Mouse (Mus musculus): ENCODE measurements around the gene Izumo1. TPM values are rescaled to one million over a fixed set of nuclear protein-coding genes. Genes with fewer than 3 reads are reported as not detected.
A peak's percentile ranks its signal among the peaks of the same experiment; 100 is the strongest.

The Izumo1 gene
- polyA plus RNA-seq, 1 experiment = not detected

DNA sequence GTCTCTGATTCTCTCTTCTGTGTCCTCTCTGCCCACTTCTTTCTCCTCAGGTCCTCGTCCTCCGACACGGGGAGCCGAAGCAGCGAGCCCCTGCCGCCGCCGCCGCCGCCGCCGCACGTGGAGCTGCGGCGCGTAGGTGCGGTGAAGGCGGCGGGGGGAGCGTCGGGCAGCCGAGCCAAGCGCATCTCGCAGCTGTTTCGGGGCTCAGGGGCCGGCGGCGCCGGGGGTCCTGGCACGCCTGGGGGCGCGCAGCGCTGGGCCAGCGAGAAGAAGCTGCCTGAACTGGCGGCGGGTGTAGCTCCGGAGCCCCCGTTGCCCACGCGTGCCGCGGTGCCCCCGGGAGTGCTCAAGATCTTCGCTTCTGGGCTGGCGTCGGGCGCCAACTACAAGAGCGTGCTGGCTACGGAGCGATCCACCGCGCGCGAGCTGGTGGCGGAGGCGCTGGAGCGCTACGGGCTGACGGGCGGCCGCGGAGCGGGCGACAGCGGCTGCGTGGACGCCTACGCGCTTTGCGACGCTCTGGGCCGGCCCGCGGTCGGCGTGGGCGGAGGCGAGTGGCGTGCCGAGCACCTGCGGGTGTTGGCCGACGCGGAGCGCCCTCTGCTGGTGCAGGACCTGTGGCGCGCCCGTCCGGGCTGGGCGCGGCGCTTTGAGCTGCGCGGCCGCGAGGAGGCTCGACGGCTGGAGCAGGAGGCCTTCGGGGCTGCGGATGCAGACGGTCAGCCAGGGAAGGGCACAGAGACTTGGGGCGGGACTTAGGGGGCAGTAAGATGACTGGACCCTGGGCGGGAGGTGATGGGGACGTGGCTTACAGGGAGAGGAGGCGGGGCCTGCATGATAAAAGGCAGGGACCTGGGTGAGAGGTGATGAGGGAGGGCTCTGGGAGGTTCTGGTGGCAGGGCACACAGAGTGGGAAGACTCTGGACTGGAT lies 7.0 kb downstream of the Izumo1 start:
- TF ChIP-seq CTCF (IDR thresholded peaks at IDR 0.05; ENCODE audit: low read depth, low read length) (peak; percentile 26; the same call in 1 of the 2 replicates), POLR2A (IDR thresholded peaks at IDR 0.05; ENCODE audit: borderline replicate concordance, low read depth, low read length) (no peak)
- no peak overlapping the region for H3K27ac ChIP-seq (ENCODE audit: insufficient read depth, low read depth, low read length)
- peak overlapping the region; percentile 77 for H3K4me3 ChIP-seq (ENCODE audit: insufficient read depth, low read length)
- H3K4me1 ChIP-seq (ENCODE audit: control insufficient read depth, insufficient read depth, low read length) = 0 out of 2 replicates have a peak, but pooled peaks cover 2% of the 10 kb centered on the region

- Histone ChIP-seq H3K4me3 (ENCODE audit: insufficient read depth, low read length) (no peak overlapping the region), H3K4me1 (ENCODE audit: control insufficient read depth, insufficient read depth, low read length) (peaks cover 8% of the 10 kb centered on the region), H3K27ac (ENCODE audit: insufficient read depth, low read depth, low read length) (no peak overlapping the region)
- no peak for TF ChIP-seq POLR2A (IDR thresholded peaks at IDR 0.05; ENCODE audit: borderline replicate concordance, low read depth, low read length)
- no peak for TF ChIP-seq CTCF (IDR thresholded peaks at IDR 0.05; ENCODE audit: low read depth, low read length)
Observed at GRCm38 (mm10) chr7:45630064-45630907, 8.7 kb downstream of the Izumo1 start.

GRCm38 (mm10) chr7:45632499-45632898 lies 10.9 kb downstream of the Izumo1 start:
- Histone ChIP-seq H3K27ac (ENCODE audit: insufficient read depth, low read depth, low read length) (no peak overlapping the region), H3K4me1 (ENCODE audit: control insufficient read depth, insufficient read depth, low read length) (peaks cover 15% of the 10 kb centered on the region), H3K4me3 (ENCODE audit: insufficient read depth, low read length) (no peak overlapping the region)
- TF ChIP-seq POLR2A (IDR thresholded peaks at IDR 0.05; ENCODE audit: borderline replicate concordance, low read depth, low read length) (no peak), CTCF (IDR thresholded peaks at IDR 0.05; ENCODE audit: low read depth, low read length) (no peak)

GRCm38 (mm10) chr7:45634946-45635681 lies 13.5 kb downstream of the Izumo1 start:
- Histone ChIP-seq H3K4me3 (ENCODE audit: insufficient read depth, low read length) (no peak overlapping the region), H3K4me1 (ENCODE audit: control insufficient read depth, insufficient read depth, low read length) (peaks cover 12% of the 10 kb centered on the region), H3K27ac (ENCODE audit: insufficient read depth, low read depth, low read length) (peak overlapping the region; percentile 42)
- TF ChIP-seq CTCF (IDR thresholded peaks at IDR 0.05; ENCODE audit: low read depth, low read length) (no peak), POLR2A (IDR thresholded peaks at IDR 0.05; ENCODE audit: borderline replicate concordance, low read depth, low read length) (no peak)

DNA sequence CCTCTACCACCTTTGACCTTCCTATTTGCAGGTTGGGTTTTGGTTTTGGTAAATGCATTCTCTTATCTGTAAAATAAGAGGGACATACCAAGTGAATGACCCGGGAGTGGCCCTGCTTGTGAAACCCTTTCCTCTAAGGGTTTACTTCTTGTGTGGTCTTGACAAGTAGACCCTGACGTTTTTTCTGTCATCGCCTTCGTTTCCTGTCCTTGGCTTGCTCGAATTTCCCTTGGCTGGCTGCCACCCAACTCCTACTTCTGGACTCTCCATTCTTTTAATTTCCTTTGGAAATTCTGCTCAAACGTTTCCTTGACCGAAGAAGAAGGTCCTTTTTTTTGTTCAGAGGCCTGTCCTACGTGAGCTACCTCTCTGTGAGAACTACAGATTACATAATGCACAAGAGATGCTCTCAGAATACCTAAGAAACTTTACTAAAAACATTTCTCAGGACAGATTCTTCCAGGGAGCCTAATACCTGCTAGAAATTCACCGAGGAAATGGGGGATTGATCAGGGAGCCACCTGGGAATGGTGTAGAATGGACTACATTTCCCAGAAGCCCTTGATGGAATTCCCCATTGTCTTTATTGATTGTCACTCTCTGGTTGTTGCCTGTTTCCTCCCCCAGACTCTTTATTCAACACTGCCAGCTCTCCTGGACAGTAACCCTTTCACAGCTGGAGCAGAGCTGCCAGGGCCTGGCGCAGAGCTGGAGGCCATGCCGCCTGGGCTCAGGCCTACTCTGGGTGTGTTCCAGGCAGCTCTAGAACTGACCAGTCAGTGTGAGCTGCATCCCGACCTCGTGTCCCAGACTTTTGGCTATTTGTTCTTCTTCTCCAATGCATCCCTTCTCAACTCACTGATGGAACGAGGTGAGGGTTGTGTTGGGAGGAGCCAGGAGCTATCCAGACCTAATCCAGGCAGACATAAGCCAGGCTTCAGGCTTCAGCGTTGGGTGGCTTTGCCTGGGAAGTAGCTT lies 14.4 kb downstream of the Izumo1 start:
- no peak for TF ChIP-seq CTCF (IDR thresholded peaks at IDR 0.05; ENCODE audit: low read depth, low read length)
- TF ChIP-seq POLR2A (IDR thresholded peaks at IDR 0.05; ENCODE audit: borderline replicate concordance, low read depth, low read length) = no peak
- Histone ChIP-seq H3K4me1 (ENCODE audit: control insufficient read depth, insufficient read depth, low read length) (peaks cover 14% of the 10 kb centered on the region), H3K27ac (ENCODE audit: insufficient read depth, low read depth, low read length) (peak overlapping the region; percentile 42), H3K4me3 (ENCODE audit: insufficient read depth, low read length) (no peak overlapping the region)

GRCm38 (mm10) chr7:45637710-45638109 lies 16.1 kb downstream of the Izumo1 start:
- H3K4me1 ChIP-seq (ENCODE audit: control insufficient read depth, insufficient read depth, low read length) = peaks cover 19% of the 10 kb centered on the region
- TF ChIP-seq POLR2A (IDR thresholded peaks at IDR 0.05; ENCODE audit: borderline replicate concordance, low read depth, low read length) (no peak), CTCF (IDR thresholded peaks at IDR 0.05; ENCODE audit: low read depth, low read length) (no peak)
- no peak overlapping the region for H3K27ac ChIP-seq (ENCODE audit: insufficient read depth, low read depth, low read length)
- H3K4me3 ChIP-seq (ENCODE audit: insufficient read depth, low read length) = no peak overlapping the region

DNA sequence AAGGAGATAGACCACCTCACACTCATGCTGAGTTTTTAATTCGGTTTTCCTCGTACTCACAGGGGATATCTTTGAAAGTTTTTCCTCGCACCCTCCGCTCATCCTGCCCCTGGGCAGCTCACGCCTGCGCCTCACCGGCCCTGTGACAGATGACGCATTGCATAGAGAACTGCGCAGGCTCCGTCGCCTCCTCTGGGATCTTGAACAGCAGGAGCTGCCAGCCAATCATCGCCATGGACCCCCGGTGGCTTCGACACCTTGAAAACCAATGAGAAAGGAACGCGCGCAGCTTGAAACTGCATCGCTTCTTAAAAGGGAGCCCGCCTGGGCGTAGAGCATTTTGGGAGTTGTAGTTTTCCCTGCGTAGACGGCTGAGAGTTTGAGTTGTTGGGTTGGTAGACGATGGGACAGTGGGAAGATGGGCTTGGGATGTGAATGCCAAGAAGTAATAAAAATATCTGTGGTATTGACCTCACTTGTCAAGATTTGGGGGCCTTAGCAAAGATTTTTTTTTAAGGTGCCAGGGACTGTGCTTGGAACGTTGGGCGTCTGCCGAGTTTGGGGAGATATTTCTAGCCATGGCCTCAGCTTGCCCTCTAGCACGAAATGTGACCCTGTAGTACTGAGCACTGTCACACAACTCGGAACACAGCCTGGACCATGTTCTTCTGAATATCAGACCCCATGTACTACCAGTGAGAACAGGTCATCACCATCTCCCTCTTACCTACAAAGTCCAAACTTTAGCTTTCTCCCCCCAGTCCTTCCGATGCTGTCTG lies 17.2 kb downstream of the Izumo1 start:
- no peak overlapping the region for H3K27ac ChIP-seq (ENCODE audit: insufficient read depth, low read depth, low read length)
- TF ChIP-seq CTCF (IDR thresholded peaks at IDR 0.05; ENCODE audit: low read depth, low read length) (no peak), POLR2A (IDR thresholded peaks at IDR 0.05; ENCODE audit: borderline replicate concordance, low read depth, low read length) (no peak)
- H3K4me3 ChIP-seq (ENCODE audit: insufficient read depth, low read length) = no peak overlapping the region
- peaks cover 23% of the 10 kb centered on the region for H3K4me1 ChIP-seq (ENCODE audit: control insufficient read depth, insufficient read depth, low read length)

- peaks cover 23% of the 10 kb centered on the region for H3K4me1 ChIP-seq (ENCODE audit: control insufficient read depth, insufficient read depth, low read length)
- no peak for TF ChIP-seq POLR2A (IDR thresholded peaks at IDR 0.05; ENCODE audit: borderline replicate concordance, low read depth, low read length)
- no peak for TF ChIP-seq CTCF (IDR thresholded peaks at IDR 0.05; ENCODE audit: low read depth, low read length)
- no peak within 1 kb of the TSS for H3K27ac ChIP-seq (ENCODE audit: insufficient read depth, low read depth, low read length)
- no peak within 1 kb of the TSS for H3K4me3 ChIP-seq (ENCODE audit: insufficient read depth, low read length)
Observed at GRCm38 (mm10) chr7:45639561-45640027, 18.0 kb downstream of the Izumo1 start, which contains the start of gene Mamstr. Gene Mamstr, plus strand, starts transcription at chr7:45639977.

All from bone marrow macrophage, adult 2 months (primary cell).